Mouse (Mus musculus): ENCODE measurements around the gene Bace1. TPM values are rescaled to one million over a fixed set of nuclear protein-coding genes. Genes with fewer than 3 reads are reported as not detected.

Bace1 gene
- polyA plus RNA-seq, 2 experiments, result 37.9 to 39.0 TPM

DNA sequence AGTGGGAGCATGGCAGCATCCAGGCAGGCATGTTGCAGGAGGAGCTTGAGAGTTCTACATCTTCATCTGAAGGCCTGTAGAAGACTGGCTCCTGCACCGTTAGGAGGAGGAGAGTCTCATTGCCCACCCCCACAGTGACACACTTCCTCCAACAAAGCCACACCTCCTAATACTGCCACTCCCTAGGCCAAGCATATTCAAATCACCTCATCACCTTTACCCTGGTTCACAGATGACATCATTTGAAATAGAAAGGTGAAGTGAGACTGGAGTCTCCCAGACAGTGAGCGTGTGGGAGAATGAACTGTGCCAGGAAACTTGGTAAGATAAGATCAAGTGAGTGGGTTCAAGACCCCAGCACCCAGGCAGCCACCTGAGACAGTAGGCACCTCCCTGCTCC is 4.9 kb upstream of the Bace1 start:
- H3K4me2 ChIP-seq (replicated peaks; ENCODE audit: low read depth, low read length, severe bottlenecking), result no peak overlapping the region
- H3K9me3 ChIP-seq (ENCODE audit: control insufficient read depth, low read length), result no peaks in the 10 kb centered on the region
- no peaks in the 10 kb centered on the region for H3K27me3 ChIP-seq (ENCODE audit: control insufficient read depth, insufficient read depth, low read length)
- no peaks in the 10 kb centered on the region for H3K4me1 ChIP-seq (ENCODE audit: control insufficient read depth, insufficient read depth, low read length)
- H3K9ac ChIP-seq (ENCODE audit: low read depth, low read length, severe bottlenecking), result no peak overlapping the region
- no peak overlapping the region for H3K27ac ChIP-seq (replicated peaks; ENCODE audit: low read depth, low read length)
- TF ChIP-seq POLR2A (IDR thresholded peaks at IDR 0.05; ENCODE audit: borderline replicate concordance, extremely low read depth, insufficient read depth, insufficient read length), result no peak
- ATAC-seq (ENCODE audit: low FRiP score, low read depth) (no peak), DNase-seq (ENCODE audit: low spot score) (no peak)
- H3K36me3 ChIP-seq (ENCODE audit: control insufficient read depth, insufficient read depth, low read length), result no peaks in the 10 kb centered on the region
- WGBS, result 71% methylated on average over 2 of the region's 2 CpGs
- H3K4me3 ChIP-seq (replicated peaks; ENCODE audit: low read length), result no peak overlapping the region

DNA sequence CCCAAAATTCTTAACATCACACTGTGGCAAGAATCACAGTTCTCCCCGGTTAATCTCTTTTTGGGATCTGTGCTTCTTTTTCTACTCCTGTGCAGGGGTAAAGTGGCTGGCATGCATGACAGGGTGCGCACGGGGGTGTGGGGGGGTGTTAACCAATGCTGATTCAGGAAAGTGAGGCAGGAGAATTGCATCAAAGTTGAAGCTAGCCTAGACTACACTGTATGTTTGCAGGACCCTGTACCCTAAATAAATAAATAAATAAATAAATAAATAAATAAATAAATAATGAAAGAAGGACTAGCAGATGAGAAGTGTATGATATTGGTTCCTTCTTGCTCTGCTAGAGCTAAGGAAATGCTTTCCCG is 329 bp upstream of the Bace1 start:
- no peak overlapping the region for H3K27ac ChIP-seq (replicated peaks; ENCODE audit: low read depth, low read length)
- ATAC-seq (ENCODE audit: low FRiP score, low read depth), result peak; percentile 38; the same call in 1 of the 2 replicates
- TF ChIP-seq POLR2A (IDR thresholded peaks at IDR 0.05; ENCODE audit: borderline replicate concordance, extremely low read depth, insufficient read depth, insufficient read length), result no peak
- H3K36me3 ChIP-seq (ENCODE audit: control insufficient read depth, insufficient read depth, low read length), result no peaks in the 10 kb centered on the region; the same call in 1 of the 2 replicates
- no peak overlapping the region for H3K9ac ChIP-seq (ENCODE audit: low read depth, low read length, severe bottlenecking)
- DNase-seq (ENCODE audit: low spot score), result no peak
- no peaks in the 10 kb centered on the region for H3K9me3 ChIP-seq (ENCODE audit: control insufficient read depth, low read length)
- peak overlapping the region; percentile 60 for H3K4me3 ChIP-seq (replicated peaks; ENCODE audit: low read length)
- peaks cover 22% of the 10 kb centered on the region for H3K4me1 ChIP-seq (ENCODE audit: control insufficient read depth, insufficient read depth, low read length)
- 21% methylated on average over 4 of the region's 4 CpGs for WGBS
- H3K4me2 ChIP-seq (replicated peaks; ENCODE audit: low read depth, low read length, severe bottlenecking), result peak overlapping the region; percentile 93; the same call in 1 of the 2 replicates
- no peaks in the 10 kb centered on the region for H3K27me3 ChIP-seq (ENCODE audit: control insufficient read depth, insufficient read depth, low read length)

DNA sequence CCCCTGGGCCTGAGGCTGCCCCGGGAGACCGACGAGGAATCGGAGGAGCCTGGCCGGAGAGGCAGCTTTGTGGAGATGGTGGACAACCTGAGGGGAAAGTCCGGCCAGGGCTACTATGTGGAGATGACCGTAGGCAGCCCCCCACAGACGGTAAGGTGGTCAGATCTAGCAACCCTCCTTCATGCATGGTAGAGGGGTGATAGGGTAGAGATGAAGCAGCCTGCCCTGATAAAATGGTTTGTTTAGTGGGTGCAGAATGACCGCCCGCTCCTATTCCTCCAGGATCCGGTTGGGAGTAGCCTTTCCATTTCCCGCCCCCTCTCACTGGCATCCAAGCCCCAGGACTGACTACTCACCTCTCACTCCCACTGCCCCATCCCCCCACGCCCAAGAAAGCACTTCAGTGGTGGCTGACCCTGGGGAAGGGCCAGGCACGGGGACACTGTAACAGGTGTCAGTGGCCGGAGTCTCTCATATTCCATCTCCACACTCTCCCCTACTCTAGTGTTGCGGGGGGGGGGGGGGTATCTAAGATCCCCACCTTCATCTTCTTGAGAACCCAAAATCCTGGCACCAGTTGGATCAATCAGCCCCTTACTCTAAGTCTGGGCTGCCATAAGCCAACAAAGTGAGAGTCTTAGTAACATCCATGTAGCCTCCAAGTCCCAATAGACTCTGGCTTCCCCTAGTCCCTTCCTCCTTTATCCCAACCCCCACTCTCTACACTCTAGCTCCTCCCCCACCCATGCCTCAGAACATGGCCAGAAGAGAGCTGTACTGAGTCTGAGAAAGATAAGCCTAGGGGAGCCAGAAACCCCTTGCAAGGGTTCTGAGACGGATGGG is 980 bp downstream of the Bace1 start:
- Histone ChIP-seq H3K9ac (ENCODE audit: low read depth, low read length, severe bottlenecking) (peak overlapping the region; percentile 83), H3K9me3 (ENCODE audit: control insufficient read depth, low read length) (no peaks in the 10 kb centered on the region), H3K4me1 (ENCODE audit: control insufficient read depth, insufficient read depth, low read length) (peaks cover 22% of the 10 kb centered on the region), H3K27me3 (ENCODE audit: control insufficient read depth, insufficient read depth, low read length) (no peaks in the 10 kb centered on the region), H3K27ac (replicated peaks; ENCODE audit: low read depth, low read length) (no peak overlapping the region), H3K4me2 (replicated peaks; ENCODE audit: low read depth, low read length, severe bottlenecking) (peak overlapping the region; percentile 93), H3K4me3 (replicated peaks; ENCODE audit: low read length) (peak overlapping the region; percentile 60), H3K36me3 (ENCODE audit: control insufficient read depth, insufficient read depth, low read length) (no peaks in the 10 kb centered on the region; the same call in 1 of the 2 replicates)
- no peak for DNase-seq (ENCODE audit: low spot score)
- WGBS, result 14% methylated on average over 16 of the region's 17 CpGs
- ATAC-seq (ENCODE audit: low FRiP score, low read depth), result no peak
- no peak for TF ChIP-seq POLR2A (IDR thresholded peaks at IDR 0.05; ENCODE audit: borderline replicate concordance, extremely low read depth, insufficient read depth, insufficient read length)

DNA sequence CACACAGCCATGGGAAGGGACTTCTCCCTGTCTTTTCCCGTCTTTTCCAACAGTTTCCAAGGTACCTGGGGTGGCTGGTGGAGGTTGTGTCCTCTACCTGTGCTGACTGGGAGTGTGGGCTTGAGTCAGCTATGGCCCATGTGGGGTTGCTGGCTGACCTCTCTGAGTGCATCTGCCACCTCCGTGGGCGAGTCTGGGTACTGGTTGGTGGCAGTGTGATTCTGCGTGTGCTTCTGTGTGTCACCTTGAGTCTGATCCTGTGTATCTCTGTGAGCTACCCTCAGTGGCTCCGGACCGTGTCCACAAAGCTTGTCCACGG is 1.6 kb downstream of the Bace1 start:
- Histone ChIP-seq H3K27me3 (ENCODE audit: control insufficient read depth, insufficient read depth, low read length) (no peaks in the 10 kb centered on the region), H3K4me2 (replicated peaks; ENCODE audit: low read depth, low read length, severe bottlenecking) (peak overlapping the region; percentile 93), H3K9me3 (ENCODE audit: control insufficient read depth, low read length) (no peaks in the 10 kb centered on the region), H3K4me3 (replicated peaks; ENCODE audit: low read length) (peak overlapping the region; percentile 60), H3K27ac (replicated peaks; ENCODE audit: low read depth, low read length) (no peak overlapping the region), H3K36me3 (ENCODE audit: control insufficient read depth, insufficient read depth, low read length) (no peaks in the 10 kb centered on the region; the same call in 1 of the 2 replicates), H3K4me1 (ENCODE audit: control insufficient read depth, insufficient read depth, low read length) (peaks cover 22% of the 10 kb centered on the region), H3K9ac (ENCODE audit: low read depth, low read length, severe bottlenecking) (peak overlapping the region; percentile 83)
- TF ChIP-seq POLR2A (IDR thresholded peaks at IDR 0.05; ENCODE audit: borderline replicate concordance, extremely low read depth, insufficient read depth, insufficient read length), result no peak
- WGBS, result 80% methylated on average over 7 of the region's 7 CpGs
- no peak for DNase-seq (ENCODE audit: low spot score)
- no peak for ATAC-seq (ENCODE audit: low FRiP score, low read depth)

DNA sequence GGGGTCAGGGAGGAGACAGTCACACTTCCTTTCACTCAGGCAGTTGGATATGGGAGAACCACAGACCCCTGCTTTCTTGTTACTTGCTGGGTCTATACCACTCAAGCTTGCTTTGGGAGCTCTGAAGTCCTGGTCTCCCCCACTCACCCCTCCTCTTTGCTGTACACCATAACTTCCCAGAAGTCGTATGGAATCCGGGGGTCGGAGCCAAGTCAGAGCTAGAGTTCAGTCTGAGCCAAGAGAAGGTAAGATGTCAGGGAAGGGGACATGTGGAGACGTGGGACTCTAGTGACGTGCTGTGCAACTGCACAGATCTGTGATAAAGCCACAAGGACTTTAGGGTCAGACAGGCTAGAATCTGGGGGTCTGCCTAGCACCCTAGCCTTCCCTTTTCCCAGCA is 2.0 kb downstream of the Bace1 start:
- Histone ChIP-seq H3K4me1 (ENCODE audit: control insufficient read depth, insufficient read depth, low read length) (peaks cover 22% of the 10 kb centered on the region), H3K27ac (replicated peaks; ENCODE audit: low read depth, low read length) (no peak overlapping the region), H3K9ac (ENCODE audit: low read depth, low read length, severe bottlenecking) (peak overlapping the region; percentile 83), H3K27me3 (ENCODE audit: control insufficient read depth, insufficient read depth, low read length) (no peaks in the 10 kb centered on the region), H3K4me2 (replicated peaks; ENCODE audit: low read depth, low read length, severe bottlenecking) (peak overlapping the region; percentile 93), H3K36me3 (ENCODE audit: control insufficient read depth, insufficient read depth, low read length) (no peaks in the 10 kb centered on the region; the same call in 1 of the 2 replicates), H3K9me3 (ENCODE audit: control insufficient read depth, low read length) (no peaks in the 10 kb centered on the region), H3K4me3 (replicated peaks; ENCODE audit: low read length) (peak overlapping the region; percentile 60)
- 67% methylated on average over 5 of the region's 5 CpGs for WGBS
- TF ChIP-seq POLR2A (IDR thresholded peaks at IDR 0.05; ENCODE audit: borderline replicate concordance, extremely low read depth, insufficient read depth, insufficient read length), result no peak
- ATAC-seq (ENCODE audit: low FRiP score, low read depth) (no peak), DNase-seq (ENCODE audit: low spot score) (no peak)
